Mouse (Mus musculus): ENCODE results near the gene Fes. TPM values are rescaled to one million over a fixed set of nuclear protein-coding genes. Genes with fewer than 3 reads are reported as not detected.

Fes gene
- polyA plus RNA-seq, 1 experiment from 2014 or later, result 14.8 TPM

- Histone ChIP-seq H3K36me3 (peaks cover 23% of the 10 kb centered on the region), H3K4me2 (peak within 1 kb of the TSS; percentile 77), H3K4me1 (peaks cover 16% of the 10 kb centered on the region), H3K27ac (peak within 1 kb of the TSS; percentile 88), H3K4me3 (peak within 1 kb of the TSS; percentile 89), H3K9me3 (no peaks in the 10 kb centered on the region), H3K9ac (peak within 1 kb of the TSS; percentile 87), H3K27me3 (no peaks in the 10 kb centered on the region)
- ATAC-seq (ENCODE audit: insufficient number of reproducible peaks, low FRiP score, low TSS enrichment, low read depth), result peak; percentile 71
- WGBS, result under 1% methylated on average over 59 of the region's 86 CpGs
Measured at GRCm38 (mm10) chr7:80371041-80371751, 16.6 kb downstream of the Fes start, which contains the start of gene Man2a2. TSS of gene Man2a2 (minus strand) at chr7:80371375.

DNA sequence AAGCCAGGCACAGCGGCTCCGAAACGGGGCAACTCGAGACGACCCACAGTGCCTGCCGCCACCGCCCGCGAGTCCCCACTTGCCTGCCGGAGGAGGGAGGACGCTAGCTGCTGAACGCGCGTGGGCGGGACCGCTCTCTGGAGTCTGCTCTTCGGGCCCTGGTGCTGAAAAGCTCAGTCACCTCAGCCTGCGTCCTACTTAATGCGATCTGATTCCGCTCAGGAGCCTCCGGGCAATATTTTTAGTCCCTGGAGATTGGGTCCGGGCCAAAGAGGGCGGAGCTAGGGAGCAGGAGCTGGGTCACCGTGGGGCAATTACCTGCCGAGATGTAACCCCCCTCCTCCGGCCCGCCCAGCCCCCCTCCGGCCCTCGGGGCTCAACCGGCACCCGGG lies 17.1 kb downstream of the Fes start:
- Histone ChIP-seq H3K4me3 (peak overlapping the region; percentile 89), H3K27ac (peak overlapping the region; percentile 88), H3K36me3 (peaks cover 28% of the 10 kb centered on the region), H3K27me3 (no peaks in the 10 kb centered on the region), H3K9me3 (no peaks in the 10 kb centered on the region), H3K9ac (peak overlapping the region; percentile 87), H3K4me1 (peaks cover 16% of the 10 kb centered on the region), H3K4me2 (peak overlapping the region; percentile 77)
- WGBS, result 0% methylated on average over 29 of the region's 31 CpGs
- ATAC-seq (ENCODE audit: insufficient number of reproducible peaks, low FRiP score, low TSS enrichment, low read depth), result peak; percentile 57; the same call in 1 of the 2 replicates

DNA sequence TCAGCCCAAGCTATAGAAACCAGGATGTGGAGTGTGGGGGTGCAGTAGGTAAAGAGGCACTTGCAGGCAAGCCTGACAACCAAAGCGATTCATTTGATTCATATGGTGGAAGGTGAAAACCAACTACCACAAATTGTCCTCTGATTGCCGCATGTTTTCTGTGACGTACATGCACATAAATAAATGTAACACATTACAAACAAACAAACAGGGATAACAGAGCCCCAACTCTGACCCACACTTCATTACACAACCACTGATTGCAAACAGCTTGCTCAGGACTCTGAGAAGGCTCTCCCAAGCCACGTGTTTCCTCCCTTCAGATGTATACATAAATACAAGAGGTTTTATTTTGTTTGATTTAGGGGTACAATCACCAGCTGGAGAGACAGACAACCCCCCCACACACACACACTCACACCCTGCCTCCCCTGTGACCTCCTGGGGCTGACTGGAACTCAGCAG lies 17.7 kb downstream of the Fes start:
- WGBS, result 18% methylated on average over 4 of the region's 4 CpGs
- Histone ChIP-seq H3K27me3 (no peaks in the 10 kb centered on the region), H3K9ac (peak overlapping the region; percentile 87), H3K36me3 (peaks cover 28% of the 10 kb centered on the region), H3K4me1 (peaks cover 16% of the 10 kb centered on the region), H3K4me2 (peak overlapping the region; percentile 77), H3K27ac (peak overlapping the region; percentile 88), H3K9me3 (no peaks in the 10 kb centered on the region), H3K4me3 (peak overlapping the region; percentile 89)
- ATAC-seq (ENCODE audit: insufficient number of reproducible peaks, low FRiP score, low TSS enrichment, low read depth), result no peak

DNA sequence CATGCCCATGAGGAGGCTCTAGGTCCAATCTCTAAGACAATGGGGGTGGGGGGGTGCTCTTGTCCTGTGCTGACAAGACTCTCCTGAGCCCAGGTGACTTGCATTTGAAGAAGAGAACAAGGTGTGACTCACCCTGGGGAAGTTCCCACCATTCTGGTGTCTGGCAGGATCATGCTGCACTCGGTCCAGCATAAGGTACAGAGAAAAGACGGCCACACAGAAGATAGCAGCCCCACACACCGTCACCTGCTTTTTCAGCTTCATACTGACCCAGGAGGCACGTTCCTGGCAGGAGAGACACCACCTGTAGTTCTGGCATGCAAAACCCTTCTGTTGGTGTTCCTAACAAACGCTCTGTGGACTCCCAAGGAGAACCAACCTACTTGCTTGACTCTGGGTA lies 18.3 kb downstream of the Fes start:
- no peaks in the 10 kb centered on the region for H3K9me3 ChIP-seq
- H3K9ac ChIP-seq, result no peak overlapping the region
- peaks cover 33% of the 10 kb centered on the region for H3K36me3 ChIP-seq
- H3K27me3 ChIP-seq, result no peaks in the 10 kb centered on the region
- peak overlapping the region; percentile 77 for H3K4me2 ChIP-seq
- H3K4me3 ChIP-seq, result peak overlapping the region; percentile 89
- H3K4me1 ChIP-seq, result peaks cover 16% of the 10 kb centered on the region
- WGBS, result 53% methylated on average over 5 of the region's 5 CpGs
- no peak for ATAC-seq (ENCODE audit: insufficient number of reproducible peaks, low FRiP score, low TSS enrichment, low read depth)
- 0 out of 2 replicates have a peak overlapping the region, but pooled peaks have one; percentile 88 for H3K27ac ChIP-seq

DNA sequence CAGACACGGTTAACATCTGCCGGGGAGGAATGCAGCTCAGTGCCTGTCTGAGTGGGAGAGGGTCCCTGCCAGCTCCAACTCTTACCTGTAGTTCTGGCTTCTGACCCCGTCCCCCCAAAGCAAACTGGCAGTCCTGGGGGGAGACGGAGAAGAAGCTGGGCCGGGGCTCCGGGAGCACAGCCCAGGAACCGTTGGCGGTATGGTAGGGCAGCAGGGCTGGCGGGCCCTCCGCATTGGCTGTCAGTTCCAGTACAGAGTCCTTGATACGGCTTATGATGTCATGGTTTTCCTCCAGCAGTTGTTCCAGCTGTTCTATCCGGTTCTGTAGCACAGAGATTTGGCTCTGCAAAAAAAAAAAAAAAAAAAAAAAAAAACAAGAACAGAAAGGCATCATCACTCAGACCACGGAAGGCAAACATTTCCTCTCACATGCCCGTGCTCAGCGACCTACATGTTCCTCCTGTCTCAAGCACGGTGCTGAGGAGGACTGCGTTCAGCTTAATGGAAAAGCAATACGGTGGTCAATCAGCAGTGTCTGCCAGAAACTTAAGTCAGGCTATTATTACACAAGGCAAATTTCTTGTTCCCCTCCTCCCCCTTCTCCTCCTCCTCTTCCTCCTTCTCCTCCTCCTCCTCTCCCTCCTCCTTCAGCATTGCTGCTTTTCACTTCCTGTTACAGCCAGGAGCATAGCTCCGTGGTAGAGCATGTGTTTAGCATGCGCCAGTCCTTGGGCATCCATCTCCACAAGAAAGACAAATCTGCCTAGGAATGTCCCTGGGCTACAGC lies 18.9 kb downstream of the Fes start:
- H3K4me3 ChIP-seq, result no peak overlapping the region
- peaks cover 12% of the 10 kb centered on the region for H3K4me1 ChIP-seq
- no peaks in the 10 kb centered on the region for H3K9me3 ChIP-seq
- 71% methylated on average over 20 of the region's 20 CpGs for WGBS
- no peak overlapping the region for H3K9ac ChIP-seq
- no peaks in the 10 kb centered on the region for H3K27me3 ChIP-seq
- peak overlapping the region; percentile 77 for H3K4me2 ChIP-seq
- ATAC-seq (ENCODE audit: insufficient number of reproducible peaks, low FRiP score, low TSS enrichment, low read depth), result no peak
- H3K27ac ChIP-seq, result no peak overlapping the region
- H3K36me3 ChIP-seq, result peaks cover 40% of the 10 kb centered on the region

GRCm38 (mm10) chr7:80368009-80368408 lies 19.7 kb downstream of the Fes start:
- no peak overlapping the region for H3K27ac ChIP-seq
- H3K27me3 ChIP-seq, result no peaks in the 10 kb centered on the region
- ATAC-seq (ENCODE audit: insufficient number of reproducible peaks, low FRiP score, low TSS enrichment, low read depth), result no peak
- H3K9me3 ChIP-seq, result no peaks in the 10 kb centered on the region
- no peak overlapping the region for H3K9ac ChIP-seq
- 85% methylated on average over 9 of the region's 9 CpGs for WGBS
- peaks cover 48% of the 10 kb centered on the region for H3K36me3 ChIP-seq
- no peak overlapping the region for H3K4me3 ChIP-seq
- peaks cover 12% of the 10 kb centered on the region for H3K4me1 ChIP-seq
- no peak overlapping the region for H3K4me2 ChIP-seq

DNA sequence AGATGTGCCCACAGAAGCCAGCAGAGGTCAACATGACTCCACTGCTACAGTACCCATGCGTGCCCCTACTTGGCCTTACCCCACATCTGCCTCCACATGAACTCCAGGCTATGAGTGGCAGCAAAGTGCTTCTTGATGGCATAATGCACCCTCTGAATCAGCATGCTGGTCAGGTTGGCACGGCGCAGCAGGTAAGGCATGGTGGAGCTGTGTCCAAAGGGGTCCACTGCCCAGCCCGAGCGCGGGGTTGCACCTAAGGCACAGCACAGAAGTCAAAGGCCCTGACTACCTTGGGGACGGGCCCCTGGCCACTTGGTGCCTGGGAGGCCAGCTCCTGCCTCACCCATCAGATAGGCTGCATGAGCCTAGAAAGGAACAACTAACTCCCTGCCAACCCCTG lies 20.5 kb downstream of the Fes start:
- Histone ChIP-seq H3K27ac (no peak overlapping the region), H3K4me1 (peaks cover 12% of the 10 kb centered on the region), H3K4me3 (no peak overlapping the region), H3K36me3 (peaks cover 56% of the 10 kb centered on the region), H3K9me3 (no peaks in the 10 kb centered on the region), H3K4me2 (no peak overlapping the region), H3K27me3 (no peaks in the 10 kb centered on the region), H3K9ac (no peak overlapping the region)
- WGBS, result 98% methylated on average over 7 of the region's 7 CpGs
- no peak for ATAC-seq (ENCODE audit: insufficient number of reproducible peaks, low FRiP score, low TSS enrichment, low read depth)

GRCm38 (mm10) chr7:80365759-80366158 lies 22.0 kb downstream of the Fes start:
- no peak for ATAC-seq (ENCODE audit: insufficient number of reproducible peaks, low FRiP score, low TSS enrichment, low read depth)
- Histone ChIP-seq H3K9ac (no peak overlapping the region), H3K27ac (no peak overlapping the region), H3K4me1 (peaks cover 12% of the 10 kb centered on the region), H3K9me3 (no peaks in the 10 kb centered on the region), H3K4me2 (no peak overlapping the region), H3K36me3 (peaks cover 70% of the 10 kb centered on the region), H3K4me3 (no peak overlapping the region), H3K27me3 (no peaks in the 10 kb centered on the region)
- WGBS, result 81% methylated on average over 2 of the region's 2 CpGs

- no peak overlapping the region for H3K4me2 ChIP-seq
- 45% methylated on average over 3 of the region's 3 CpGs for WGBS
- peaks cover 94% of the 10 kb centered on the region for H3K36me3 ChIP-seq
- no peak overlapping the region for H3K9ac ChIP-seq
- no peak for ATAC-seq (ENCODE audit: insufficient number of reproducible peaks, low FRiP score, low TSS enrichment, low read depth)
- no peaks in the 10 kb centered on the region for H3K9me3 ChIP-seq
- H3K27me3 ChIP-seq, result no peaks in the 10 kb centered on the region
- H3K4me1 ChIP-seq, result 0 out of 2 replicates have a peak, but pooled peaks cover 2% of the 10 kb centered on the region
- H3K4me3 ChIP-seq, result no peak overlapping the region
- H3K27ac ChIP-seq, result no peak overlapping the region
Measured at GRCm38 (mm10) chr7:80360435-80360834, 27.3 kb downstream of the Fes start.

- 76% methylated on average over 4 of the region's 4 CpGs for WGBS
- Histone ChIP-seq H3K4me3 (no peak overlapping the region), H3K36me3 (peaks cover 91% of the 10 kb centered on the region), H3K4me1 (0 out of 2 replicates have a peak, but pooled peaks cover 2% of the 10 kb centered on the region), H3K9ac (no peak overlapping the region), H3K9me3 (no peaks in the 10 kb centered on the region), H3K27ac (no peak overlapping the region), H3K4me2 (no peak overlapping the region), H3K27me3 (no peaks in the 10 kb centered on the region)
- ATAC-seq (ENCODE audit: insufficient number of reproducible peaks, low FRiP score, low TSS enrichment, low read depth), result no peak
Measured at GRCm38 (mm10) chr7:80358039-80358438, 29.7 kb downstream of the Fes start.

GRCm38 (mm10) chr7:80357156-80357555 lies 30.6 kb downstream of the Fes start:
- no peaks in the 10 kb centered on the region for H3K27me3 ChIP-seq
- no peak overlapping the region for H3K4me3 ChIP-seq
- H3K9ac ChIP-seq, result no peak overlapping the region
- ATAC-seq (ENCODE audit: insufficient number of reproducible peaks, low FRiP score, low TSS enrichment, low read depth), result no peak
- peaks cover 91% of the 10 kb centered on the region for H3K36me3 ChIP-seq
- H3K4me1 ChIP-seq, result 0 out of 2 replicates have a peak, but pooled peaks cover 2% of the 10 kb centered on the region
- no peak overlapping the region for H3K4me2 ChIP-seq
- 0 out of 2 replicates have a peak overlapping the region, but pooled peaks have one; percentile 43 for H3K27ac ChIP-seq
- H3K9me3 ChIP-seq, result no peaks in the 10 kb centered on the region
- WGBS, result 64% methylated on average over 8 of the region's 8 CpGs

GRCm38 (mm10) chr7:80356351-80356750 lies 31.4 kb downstream of the Fes start:
- ATAC-seq (ENCODE audit: insufficient number of reproducible peaks, low FRiP score, low TSS enrichment, low read depth), result no peak
- H3K4me3 ChIP-seq, result no peak overlapping the region
- peaks cover 89% of the 10 kb centered on the region for H3K36me3 ChIP-seq
- H3K27me3 ChIP-seq, result no peaks in the 10 kb centered on the region
- no peaks in the 10 kb centered on the region for H3K9me3 ChIP-seq
- WGBS, result 90% methylated on average over 13 of the region's 13 CpGs
- H3K27ac ChIP-seq, result no peak overlapping the region
- no peak overlapping the region for H3K4me2 ChIP-seq
- H3K9ac ChIP-seq, result no peak overlapping the region
- 0 out of 2 replicates have a peak, but pooled peaks cover 2% of the 10 kb centered on the region for H3K4me1 ChIP-seq
